Mouse (Mus musculus) 416B (cell line): Measurements from ENCODE around the gene Fis1.

Experiments used
- DNase-seq: peaks from one replicate; pipeline ENCODE4 v3.0.0; 2011; ENCODE audit warnings: low read depth

Fis1 gene

GRCm38 (mm10) chr5:136967592-136967991, 14.5 kb downstream of the Fis1 start:
- no peak for DNase-seq

GRCm38 (mm10) chr5:136970703-136971102, 17.6 kb downstream of the Fis1 start:
- peak; percentile 81 for DNase-seq

- DNase-seq, result peak; percentile 82
Observed at GRCm38 (mm10) chr5:136973670-136974069, 20.6 kb downstream of the Fis1 start.

GRCm38 (mm10) chr5:136977769-136978168, 24.7 kb downstream of the Fis1 start:
- DNase-seq, result peak; percentile 89

GRCm38 (mm10) chr5:136979762-136980161, 26.7 kb downstream of the Fis1 start:
- DNase-seq, result peak; percentile 67

- DNase-seq, result no peak
Observed at GRCm38 (mm10) chr5:136980974-136981373, 27.9 kb downstream of the Fis1 start.

- no peak for DNase-seq
Observed at GRCm38 (mm10) chr5:136982338-136982930, 29.4 kb downstream of the Fis1 start.

- DNase-seq, result no peak
Observed at GRCm38 (mm10) chr5:136984828-136985227, 31.8 kb downstream of the Fis1 start.

- DNase-seq, result peak; percentile 99
Observed at GRCm38 (mm10) chr5:136986695-136987137, 33.6 kb downstream of the Fis1 start, which contains the start of gene Plod3. TSS of gene Plod3 (plus strand) at chr5:136987019.

GRCm38 (mm10) chr5:136987138-136987933, 34.3 kb downstream of the Fis1 start:
- DNase-seq, result peak; percentile 70

- DNase-seq, result peak; percentile 42
Observed at GRCm38 (mm10) chr5:136987934-136988271, 34.8 kb downstream of the Fis1 start, which contains the start of gene Znhit1. TSS of gene Znhit1 (minus strand) at chr5:136988021.

- peak; percentile 55 for DNase-seq
Observed at GRCm38 (mm10) chr5:136988420-136988819, 35.3 kb downstream of the Fis1 start.

GRCm38 (mm10) chr5:136989801-136990200, 36.7 kb downstream of the Fis1 start:
- DNase-seq, result no peak

GRCm38 (mm10) chr5:136999449-136999848, 46.4 kb downstream of the Fis1 start:
- no peak for DNase-seq

GRCm38 (mm10) chr5:137000612-137001011, 47.5 kb downstream of the Fis1 start:
- DNase-seq, result peak; percentile 24

GRCm38 (mm10) chr5:137007276-137007675, 54.2 kb downstream of the Fis1 start:
- DNase-seq, result no peak

- peak; percentile 79 for DNase-seq
Observed at GRCm38 (mm10) chr5:137009988-137010387, 56.9 kb downstream of the Fis1 start.

- DNase-seq, result no peak
Observed at GRCm38 (mm10) chr5:137012401-137012950, 59.4 kb downstream of the Fis1 start.
